Mouse (Mus musculus) heart, postnatal 25 days (tissue): ENCODE measurements around the gene Galns. TPM values are rescaled to one million over a fixed set of nuclear protein-coding genes. Genes with fewer than 3 reads are reported as not detected.

Experiments
- DNase-seq: peaks from one replicate; pipeline ENCODE4 v3.0.0; 2022; ENCODE audit warnings: low spot score
- intact Hi-C: fragments of 180-260 bp; cut with DNase I; formaldehyde crosslinking; loops from one replicate; pipeline ENCODE4 v1.15.1; 2025
- total RNA-seq, 2 experiments: library from RNA; stranded (reverse); gene quantifications; 2 replicates each; pipeline ENCODE4 v1.2.3; 2021

Gene Galns
- total RNA-seq, 2 experiments from 2014 or later: 2.9 to 3.4 TPM

DNA sequence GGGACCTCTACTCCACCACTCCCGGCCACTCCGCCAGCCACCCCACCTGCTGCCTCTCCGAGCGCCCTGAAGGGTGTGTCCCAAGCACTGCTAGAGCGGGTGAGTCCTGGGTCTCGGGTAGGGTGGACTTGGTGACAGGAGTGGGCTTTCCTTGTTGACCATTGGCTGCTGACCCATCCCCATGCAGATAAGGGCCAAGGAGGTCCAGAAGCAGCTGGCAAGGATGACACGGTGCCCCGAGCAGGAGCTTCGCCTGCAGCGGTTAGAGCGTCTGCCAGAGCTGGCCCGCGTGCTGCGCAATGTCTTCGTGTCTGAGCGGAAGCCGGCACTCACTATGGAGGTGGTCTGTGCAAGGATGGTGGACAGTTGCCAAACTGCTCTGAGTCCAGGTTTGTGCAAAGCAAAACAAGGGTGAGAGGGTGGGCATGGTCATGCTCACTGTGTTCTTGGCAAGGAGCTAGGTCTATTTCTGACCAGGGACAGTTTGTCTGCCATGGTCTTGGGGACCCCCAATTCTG lies 39.5 kb downstream of the Galns start:
- no peak for DNase-seq
- intact Hi-C loops: no loop called here

DNA sequence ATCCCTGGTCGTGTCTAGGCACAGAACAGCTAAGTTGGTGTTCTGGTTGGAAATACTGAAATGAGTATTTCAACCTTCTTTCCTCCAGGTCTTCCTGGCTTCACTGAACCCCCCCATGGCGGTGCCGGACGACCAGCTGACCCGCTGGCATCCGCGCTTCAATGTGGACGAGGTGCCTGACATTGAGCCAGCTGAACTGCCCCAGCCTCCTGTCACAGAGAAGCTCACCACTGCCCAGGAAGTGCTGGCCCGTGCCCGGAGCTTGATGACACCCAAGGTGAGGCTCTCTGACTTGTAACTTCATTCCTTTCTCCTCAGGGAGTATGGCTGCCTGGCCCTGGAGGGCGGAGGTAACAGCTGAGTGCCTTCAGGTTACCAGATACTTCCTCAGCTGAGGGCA lies 40.1 kb downstream of the Galns start:
- intact Hi-C loops: no loop called here
- no peak for DNase-seq

DNA sequence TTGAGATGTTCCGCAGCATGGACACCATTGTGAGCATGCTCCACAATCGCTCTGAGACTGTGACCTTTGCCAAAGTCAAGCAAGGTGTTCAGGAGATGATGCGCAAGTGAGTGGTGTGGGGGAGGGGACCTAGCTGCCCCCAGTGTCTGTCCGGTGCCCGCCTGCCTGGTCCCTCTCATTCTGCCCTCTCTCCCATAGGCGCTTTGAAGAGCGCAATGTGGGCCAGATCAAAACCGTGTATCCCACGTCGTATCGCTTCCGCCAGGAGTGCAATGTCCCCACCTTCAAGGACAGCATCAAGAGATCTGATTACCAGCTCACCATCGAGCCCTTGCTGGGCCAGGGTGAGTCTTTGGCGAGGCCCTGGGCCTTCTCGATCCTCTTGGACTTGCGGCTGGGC lies 41.3 kb downstream of the Galns start:
- no peak for DNase-seq
- intact Hi-C loops: no loop called here

DNA sequence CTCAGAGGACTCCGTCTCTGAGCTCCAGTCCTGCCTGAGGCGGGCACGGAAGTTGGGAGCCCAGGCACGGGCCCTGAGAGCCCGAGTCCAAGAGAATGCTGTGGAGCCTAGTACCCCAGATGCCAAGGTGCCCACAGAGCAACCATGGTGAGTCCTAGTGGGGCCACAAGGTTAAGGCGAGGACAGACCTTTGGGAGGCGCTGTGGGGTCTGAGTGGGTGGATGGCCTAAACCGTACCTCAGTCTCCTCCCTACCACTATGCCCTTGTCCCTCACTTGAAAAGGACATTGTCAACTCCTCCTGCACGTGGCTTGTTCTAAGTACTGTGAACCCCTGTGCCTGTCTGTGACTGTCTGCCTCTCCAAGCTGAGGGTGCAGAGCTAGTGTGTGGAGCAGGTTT lies 41.9 kb downstream of the Galns start:
- intact Hi-C loops: no loop called here
- DNase-seq: no peak

DNA sequence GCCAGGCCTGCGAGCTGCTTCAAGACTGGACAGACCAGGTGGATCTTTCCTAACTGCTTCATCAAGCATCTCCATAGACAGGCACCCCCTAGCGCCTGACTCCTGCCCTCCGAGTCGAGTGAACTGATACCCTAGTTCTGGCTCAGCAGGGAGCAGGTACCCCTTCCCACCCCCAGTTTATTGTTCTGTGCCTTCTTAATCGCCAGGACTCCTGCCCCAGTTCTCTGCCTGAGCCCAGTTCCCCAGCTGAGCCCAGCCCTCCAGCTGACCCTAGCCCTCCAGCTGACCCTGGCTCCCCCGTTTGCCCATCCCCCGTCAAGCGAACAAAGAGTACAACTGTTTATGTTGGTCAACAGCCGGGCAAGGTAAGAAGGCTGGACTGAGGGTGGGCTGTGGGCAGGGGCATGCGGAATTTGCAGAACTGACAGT lies 42.4 kb downstream of the Galns start:
- intact Hi-C loops: no loop called here

DNA sequence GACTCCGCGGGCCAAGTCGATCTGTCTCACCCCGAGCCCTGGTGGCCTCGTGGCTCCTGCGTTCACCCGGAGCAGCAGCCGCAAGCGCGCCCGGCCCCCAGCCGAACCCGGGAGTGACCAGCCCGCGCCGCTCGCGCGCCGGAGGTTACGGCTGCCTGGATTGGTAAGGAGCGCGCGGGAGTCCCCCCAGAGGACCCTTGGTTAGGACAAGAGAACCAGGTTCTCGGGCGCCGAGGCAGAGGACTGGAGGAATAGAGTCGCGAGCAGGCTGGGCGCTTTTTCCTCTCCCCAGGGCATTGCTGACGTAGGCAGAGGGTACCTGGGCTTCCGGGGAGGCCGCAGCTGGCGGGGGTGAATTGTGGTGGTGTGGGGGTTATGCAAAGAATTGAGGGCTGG lies 43.2 kb downstream of the Galns start:
- intact Hi-C loops: no loop called here
- no peak for DNase-seq

More for the DNA sequence above, 42.4 kb downstream of the Galns start:
- DNase-seq: no peak

DNA sequence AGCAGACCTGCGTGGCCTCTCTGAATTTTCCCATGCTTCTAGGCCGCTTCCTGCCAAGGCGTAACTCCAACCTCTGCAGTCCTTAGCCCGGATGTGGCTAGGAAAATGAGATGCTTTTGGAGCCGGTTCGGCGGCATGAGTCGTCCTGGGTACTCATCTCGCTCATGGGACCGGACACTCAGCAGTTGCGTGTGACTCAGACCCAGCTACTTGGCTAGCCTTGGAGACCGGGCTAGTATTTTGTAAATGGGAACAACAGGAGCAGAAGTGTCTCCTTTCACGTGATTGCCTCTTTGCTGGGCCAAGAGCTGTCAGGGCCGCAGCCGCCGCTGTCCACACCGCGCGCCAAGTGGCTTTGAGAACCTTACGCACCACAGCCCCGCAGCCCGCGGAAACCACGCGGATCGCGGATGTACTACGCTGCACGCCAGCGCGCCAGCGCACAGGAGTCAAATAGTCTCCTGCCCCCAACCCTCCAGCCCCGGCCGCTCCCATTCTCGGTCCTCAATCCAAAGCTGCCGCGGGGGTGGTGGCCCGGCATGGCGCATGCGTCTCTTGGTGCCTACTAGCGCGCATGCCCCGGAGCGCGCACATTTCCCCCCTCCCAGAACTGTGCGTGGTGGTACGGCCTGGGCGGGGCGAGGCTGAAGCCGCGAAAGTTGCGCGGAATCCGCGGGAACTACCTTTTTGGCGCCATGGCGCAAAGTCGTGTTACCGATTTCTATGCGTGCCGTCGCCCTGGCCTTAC lies 43.7 kb downstream of the Galns start, which contains the start of gene Cdt1:
Gene Cdt1 (plus strand): TSS at position 655 of the 748 bp plus-strand sequence.
- intact Hi-C loops: no loop called here
- DNase-seq: peak; percentile 91

DNA sequence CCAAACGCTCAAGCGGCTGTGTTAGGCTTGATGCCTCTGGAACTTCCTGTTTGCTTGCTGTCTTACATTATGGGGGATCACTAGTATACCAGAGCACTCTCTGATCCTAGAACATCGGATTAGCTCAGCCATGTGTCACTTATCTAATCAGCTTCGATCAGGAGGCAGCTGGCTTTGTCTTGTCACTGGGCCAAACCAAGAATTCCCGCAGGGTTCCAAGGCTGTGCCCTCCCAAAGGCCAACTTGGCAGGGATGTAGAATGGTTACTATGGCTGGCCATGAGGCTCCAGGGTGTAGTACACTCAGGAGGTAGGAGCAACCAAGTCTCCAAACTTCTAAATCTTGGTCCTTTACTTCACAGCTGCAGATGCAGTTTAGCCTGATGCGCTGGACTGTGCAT lies 44.5 kb downstream of the Galns start:
- intact Hi-C loops: no loop called here
- DNase-seq: no peak

DNA sequence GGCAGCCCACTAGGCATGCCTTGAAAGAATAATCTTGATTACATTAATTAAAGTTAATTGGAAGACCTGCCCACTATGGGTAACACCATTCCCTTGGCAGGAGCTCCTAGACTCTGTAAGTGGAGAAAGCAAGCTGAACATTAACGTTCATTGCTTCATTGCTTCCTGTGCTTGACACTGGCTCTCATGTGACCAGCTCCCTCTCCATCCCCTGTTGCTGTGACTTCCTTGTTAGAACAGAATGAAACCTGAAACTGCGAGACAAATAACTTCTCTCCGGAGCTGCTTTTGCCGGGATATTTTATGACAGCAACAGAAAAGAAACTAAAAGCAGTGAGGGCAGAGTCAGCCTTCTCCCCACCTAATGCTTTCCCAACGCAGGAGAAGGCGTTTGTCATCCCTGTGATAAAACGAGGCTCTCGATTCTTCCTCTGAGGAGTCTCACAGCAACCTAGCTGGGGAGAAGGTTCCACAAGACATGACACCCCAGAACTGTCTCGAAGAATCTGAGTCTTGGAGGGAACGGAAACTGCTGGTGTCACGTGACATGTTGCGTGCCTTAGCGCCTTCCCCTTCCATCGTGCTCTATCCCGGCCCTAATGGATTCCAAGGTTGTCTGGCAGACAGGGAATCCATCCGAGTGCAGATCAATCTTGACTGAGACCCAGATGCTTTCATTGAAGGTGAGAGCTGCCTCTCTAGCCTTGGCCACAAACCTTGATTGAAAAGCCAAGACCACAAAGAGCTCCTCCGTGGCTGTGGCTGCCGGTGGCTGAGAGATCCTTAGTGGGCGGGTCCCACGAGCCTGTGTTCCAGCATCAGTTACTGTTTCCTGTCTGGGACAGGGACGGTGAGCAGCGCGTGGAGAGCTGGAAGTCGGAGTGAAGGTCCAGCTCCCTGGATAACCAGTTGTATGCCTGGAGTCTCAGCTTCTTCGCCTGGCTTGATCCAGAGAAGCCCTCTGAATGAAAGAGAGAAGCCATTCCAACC lies 46.6 kb downstream of the Galns start:
- DNase-seq: no peak
- intact Hi-C loops: no loop called here

DNA sequence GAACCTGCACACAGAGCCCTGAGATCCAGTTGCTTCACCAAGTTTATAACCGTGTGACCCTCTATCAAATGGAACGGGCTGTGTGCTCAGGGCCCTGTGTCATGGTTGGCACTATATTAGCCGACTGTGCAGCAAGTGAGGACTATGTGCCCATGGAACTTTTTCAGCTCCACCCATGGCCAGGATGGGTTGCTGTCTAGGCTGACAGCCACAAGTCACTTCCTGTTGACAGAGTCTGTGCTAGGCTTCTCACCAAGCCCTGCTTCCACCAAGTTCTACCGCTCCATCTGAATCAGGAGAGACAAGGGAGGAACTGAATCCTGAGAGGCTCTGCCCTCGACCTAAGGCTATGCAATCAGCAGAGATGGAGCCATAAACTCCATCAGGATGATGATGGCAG lies 50.1 kb downstream of the Galns start:
- no peak for DNase-seq

DNA sequence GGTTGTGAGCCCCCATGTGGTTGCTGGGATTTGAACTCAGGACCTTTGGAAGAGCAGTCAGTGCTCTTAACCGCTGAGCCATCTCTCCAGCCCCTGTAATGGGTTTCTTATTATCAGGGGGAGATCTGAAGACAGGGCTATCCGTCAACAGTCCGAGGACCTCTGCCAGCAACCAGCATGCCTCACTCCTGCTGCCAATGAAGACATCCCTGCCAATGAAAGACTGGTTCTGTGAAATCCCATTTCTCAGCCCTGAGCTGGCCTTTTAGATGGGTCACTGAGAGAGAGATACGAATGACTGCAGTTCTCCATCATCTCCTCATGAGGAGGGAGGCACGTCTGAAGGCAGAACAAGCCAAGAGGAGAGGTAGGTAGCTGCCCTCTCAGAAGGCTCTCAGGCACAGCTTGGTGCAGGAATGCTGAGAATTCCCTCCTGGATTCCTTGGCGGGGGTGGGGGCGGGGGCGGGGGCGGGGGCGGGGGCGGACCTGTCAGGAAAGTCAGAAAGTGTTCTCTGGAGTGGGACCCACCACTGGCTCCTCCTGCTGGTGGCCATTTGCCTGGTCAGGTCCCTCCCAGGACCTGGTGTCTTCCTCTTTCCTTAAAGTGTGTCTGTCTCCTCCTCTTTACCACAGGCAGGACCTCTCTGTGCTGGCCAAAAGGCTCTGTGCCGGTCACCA lies 52.5 kb downstream of the Galns start:
- no peak for DNase-seq
- intact Hi-C loops: no loop called here

More for the DNA sequence above, 50.1 kb downstream of the Galns start:
- intact Hi-C loops: no loop called here

DNA sequence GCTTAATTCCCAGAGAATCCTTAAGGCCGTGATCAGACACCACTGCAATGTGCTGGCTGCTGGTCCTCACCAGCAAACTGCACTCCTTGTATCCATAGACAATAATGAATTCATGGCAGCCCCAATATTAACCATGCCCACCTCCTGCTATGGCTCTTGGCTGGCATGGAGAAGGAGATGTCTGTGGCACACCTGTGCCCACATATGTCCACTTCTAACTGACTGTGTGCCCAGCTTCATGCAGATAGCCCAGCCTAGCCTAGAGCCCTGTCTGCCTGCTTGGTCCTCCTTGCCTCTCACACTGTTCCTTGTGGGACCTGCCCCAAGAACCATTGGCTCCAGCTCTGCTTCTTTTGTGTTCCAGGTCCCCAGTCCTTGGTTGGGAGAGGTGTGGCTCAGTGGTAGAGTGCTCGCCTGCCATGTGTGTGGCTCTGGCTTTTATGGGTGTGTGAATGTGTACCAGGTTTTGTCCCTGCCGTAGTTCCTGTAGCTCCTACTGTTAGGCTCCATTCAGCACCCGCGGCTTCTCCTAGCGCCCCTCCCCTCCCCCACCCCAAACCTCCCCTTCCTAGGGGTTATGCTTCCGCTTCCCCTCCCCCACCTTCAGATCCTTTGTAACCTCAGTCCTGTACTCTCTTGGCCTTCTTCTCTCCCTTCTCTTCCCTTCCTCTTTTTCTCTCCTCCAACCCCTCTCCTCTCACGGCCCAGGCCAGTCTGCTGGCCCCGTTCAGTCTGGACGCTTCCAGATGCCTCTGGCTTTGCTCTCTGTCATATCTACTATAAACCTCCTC lies 53.8 kb downstream of the Galns start:
- intact Hi-C loops: no loop called here
- no peak for DNase-seq

DNA sequence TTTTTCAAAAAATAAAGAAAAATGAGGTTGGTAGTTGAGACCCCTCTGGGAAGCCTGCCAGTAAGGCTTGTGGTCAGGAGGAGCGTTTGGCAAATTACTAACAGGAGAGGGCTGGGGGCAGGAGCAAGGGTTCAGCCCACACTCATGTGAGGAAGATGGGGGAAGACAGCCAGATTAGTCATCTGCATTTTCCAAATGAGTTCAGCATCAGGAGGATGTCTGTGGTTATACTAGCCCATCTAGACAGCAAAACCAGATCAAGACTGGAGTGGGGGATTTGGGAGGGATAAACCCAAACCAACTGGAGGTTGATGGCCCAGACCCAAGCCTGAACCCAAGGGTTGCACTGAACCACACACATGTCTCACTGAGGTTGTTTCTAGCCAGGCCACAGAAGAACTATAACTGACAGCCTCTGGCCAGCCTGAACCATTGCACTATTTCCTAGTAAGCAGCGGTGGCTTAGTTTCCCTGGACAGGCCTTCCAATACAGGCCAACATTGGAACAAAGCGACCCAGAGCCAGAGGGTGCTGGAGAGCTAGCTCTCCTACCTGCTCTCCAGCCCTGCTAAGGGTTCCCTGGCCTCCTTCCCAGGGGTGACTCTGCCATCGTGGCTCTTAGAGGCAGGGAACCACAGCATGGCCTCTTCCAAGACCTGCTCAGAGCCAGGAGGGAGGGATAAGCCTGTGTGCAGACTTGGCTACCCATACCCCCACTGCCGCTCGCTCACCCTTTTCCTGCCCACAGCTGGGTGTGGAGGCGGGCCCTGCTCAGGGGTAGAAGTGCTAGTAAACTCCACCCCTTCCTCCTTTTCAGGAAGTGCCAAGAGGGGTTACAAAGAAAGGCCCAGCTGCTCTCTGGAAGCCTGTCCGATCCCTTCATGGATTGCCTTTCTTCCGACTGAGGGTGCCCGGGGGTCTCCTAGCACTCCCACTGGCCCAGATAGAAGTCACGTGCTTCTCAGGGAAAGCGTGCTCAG lies 54.9 kb downstream of the Galns start:
- intact Hi-C loops: no loop called here
- DNase-seq: peak; percentile 61

DNA sequence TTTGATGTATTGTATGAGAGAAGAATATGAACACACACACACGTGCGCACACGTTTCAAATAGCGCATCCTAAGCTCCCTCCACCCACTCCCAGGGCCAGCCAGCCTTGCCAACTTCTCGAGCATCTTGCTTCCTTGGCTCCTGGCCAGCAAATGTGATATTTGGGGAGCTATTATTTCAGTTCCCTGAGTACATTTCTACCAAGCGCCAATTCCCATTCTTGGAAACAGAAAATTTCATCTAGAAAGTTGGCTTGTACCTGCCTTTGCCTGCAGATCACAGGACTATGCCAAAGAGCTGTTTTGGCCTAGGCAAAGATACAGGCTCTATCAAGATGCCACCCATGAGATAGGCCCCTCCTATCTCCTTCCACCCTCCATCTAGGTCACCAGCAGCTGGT lies 56.5 kb downstream of the Galns start:
- DNase-seq: no peak
- intact Hi-C loops: no loop called here

DNA sequence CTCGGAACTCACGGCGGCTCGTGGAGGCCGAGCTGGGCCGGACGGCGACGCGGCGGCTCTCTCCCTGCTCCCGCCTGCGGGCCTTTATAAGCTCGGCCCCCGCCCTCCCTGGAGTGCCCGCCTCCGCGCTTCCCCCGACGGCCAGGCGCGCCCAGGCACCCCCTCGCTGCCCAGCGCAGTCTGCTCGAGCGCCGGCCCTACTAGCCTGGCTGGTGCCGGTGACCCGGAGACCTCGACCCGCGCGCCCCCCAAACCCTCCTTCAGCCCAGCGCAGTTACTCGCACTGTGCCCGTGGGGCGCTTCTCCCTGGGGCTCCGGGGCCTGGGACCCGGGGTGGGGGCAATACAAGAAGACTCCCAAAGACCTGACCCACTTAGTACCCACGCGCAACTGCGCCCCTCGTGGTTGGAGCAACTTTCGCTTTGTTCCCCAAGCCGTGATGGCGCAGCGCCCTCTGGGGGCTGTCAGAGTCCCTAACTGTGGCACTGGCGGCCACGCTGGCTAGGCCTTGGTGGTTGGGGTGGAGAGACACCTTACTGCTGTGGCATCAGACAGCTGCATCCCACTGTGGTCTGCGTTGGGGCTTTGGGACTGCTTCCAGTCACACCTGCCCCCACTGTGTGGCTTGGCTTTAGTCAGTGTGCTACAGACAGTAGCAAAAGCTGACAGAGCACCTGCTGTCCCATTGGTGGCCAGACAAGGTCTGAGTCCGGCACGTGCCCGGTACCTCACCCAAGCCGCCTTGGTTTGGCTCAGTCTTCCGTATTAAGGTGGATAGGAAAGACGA lies 59.8 kb downstream of the Galns start, which contains the start of gene Piezo1:
Gene Piezo1 (minus strand): TSS at position 65 of the 787 bp plus-strand sequence.
- DNase-seq: peak; percentile 89
- intact Hi-C loops: loop anchor here (1.0 kb wide), 1 partner anchor 50 kb away; no protein-coding TSS in a partner anchor

DNA sequence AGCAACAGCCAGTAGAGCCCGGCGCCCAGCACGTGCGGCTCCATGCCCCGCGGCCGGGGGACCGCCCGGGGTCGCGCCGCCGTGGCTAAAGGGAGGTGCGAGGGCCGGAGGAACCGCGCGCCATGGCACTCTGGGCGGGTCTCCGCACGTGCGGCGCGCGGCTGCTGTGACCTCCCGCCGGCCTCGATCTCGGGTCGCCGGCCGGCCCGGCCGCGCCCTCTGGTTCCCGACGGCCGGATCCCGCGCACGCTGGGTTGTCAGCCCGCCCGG lies 60.3 kb downstream of the Galns start:
- intact Hi-C loops: loop anchor here (1.0 kb wide), 1 partner anchor 50 kb away; no protein-coding TSS in a partner anchor
- DNase-seq: no peak

DNA sequence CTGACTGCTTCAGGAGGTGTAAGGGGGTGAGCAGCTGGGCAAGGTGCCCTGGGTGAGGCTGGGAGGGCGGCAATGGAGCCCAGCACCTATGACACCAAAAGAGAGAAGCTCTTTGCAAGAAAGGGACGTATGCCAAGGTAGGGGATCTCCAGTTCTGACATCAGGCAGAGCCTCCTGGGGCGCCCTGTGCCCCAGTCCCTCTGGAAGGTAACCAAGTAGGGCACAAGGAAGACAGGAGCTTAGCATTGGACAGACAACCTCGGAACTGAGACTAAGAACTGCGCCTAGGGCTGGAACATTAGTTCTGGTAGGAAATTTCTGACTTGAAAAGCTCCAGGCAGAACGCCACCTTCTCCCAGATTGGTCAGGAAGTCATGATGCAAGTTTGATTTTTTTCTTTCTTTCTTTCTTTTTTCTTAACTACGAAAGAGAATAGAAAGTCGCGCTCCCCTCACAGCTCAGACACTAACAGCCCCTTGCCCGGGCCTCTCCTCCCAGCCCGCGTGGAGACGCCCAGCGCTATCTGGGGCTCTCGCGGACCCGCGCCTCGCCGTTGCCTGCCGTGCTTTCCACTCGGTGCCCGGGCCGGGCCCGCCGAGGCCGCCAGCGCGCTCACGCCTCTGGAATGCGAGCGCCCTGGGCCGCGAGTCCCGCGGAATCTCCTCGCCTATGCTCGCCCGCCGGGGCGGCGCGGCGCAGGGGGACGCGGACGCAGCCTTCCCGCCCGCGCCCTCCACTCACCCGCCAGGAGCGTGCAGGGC lies 60.8 kb downstream of the Galns start:
- intact Hi-C loops: no loop called here
- DNase-seq: no peak
